Mouse (Mus musculus): ENCODE results near the gene Rptor. TPM values are rescaled to one million over a fixed set of nuclear protein-coding genes. Genes with fewer than 3 reads are reported as not detected.

Rptor gene
- total RNA-seq, 2 experiments from 2014 or later, result 52.8 to 56.2 TPM

- intact Hi-C loops (cut with DNase I), result loop anchor here (10.0 kb wide), 1 partner anchor 162 kb away; the partner anchor contains the start of genes Ndufaf8 and Tepsin
- no peak for DNase-seq (ENCODE audit: low spot score in 2 of 2)
These were observed 330.4 kb downstream of the Rptor start for GRCm38 (mm10) chr11:119933142-119933541.

- DNase-seq (ENCODE audit: low spot score in 2 of 2), result no peak
- intact Hi-C loops (cut with DNase I), result loop anchor here (10.0 kb wide), 1 partner anchor 161 kb away; the partner anchor contains the start of genes Ndufaf8 and Tepsin
These were observed 331.3 kb downstream of the Rptor start for GRCm38 (mm10) chr11:119933819-119934583.

- peak in 1 of 2 experiments; percentile 52 for DNase-seq (ENCODE audit: low spot score in 2 of 2)
- intact Hi-C loops (cut with DNase I), result loop anchor here (10.0 kb wide), 1 partner anchor 160 kb away; the partner anchor contains the start of genes Ndufaf8 and Tepsin
These were observed 332.1 kb downstream of the Rptor start for GRCm38 (mm10) chr11:119934773-119935172.

GRCm38 (mm10) chr11:119935457-119935856 lies 332.8 kb downstream of the Rptor start:
- DNase-seq (ENCODE audit: low spot score in 2 of 2), result peak; percentile 61 to 81
- intact Hi-C loops (cut with DNase I), result loop anchor here (10.0 kb wide), 1 partner anchor 159 kb away; the partner anchor contains the start of genes Ndufaf8 and Tepsin

- intact Hi-C loops (cut with DNase I), result loop anchor here (10.0 kb wide), 1 partner anchor 158 kb away; the partner anchor contains the start of genes Ndufaf8 and Tepsin
- DNase-seq (ENCODE audit: low spot score in 2 of 2), result no peak
These were observed 333.8 kb downstream of the Rptor start for GRCm38 (mm10) chr11:119936456-119936855.

GRCm38 (mm10) chr11:119937216-119937615 lies 334.5 kb downstream of the Rptor start:
- intact Hi-C loops (cut with DNase I), result loop anchor here (10.0 kb wide), 1 partner anchor 158 kb away; the partner anchor contains the start of genes Ndufaf8 and Tepsin
- peak; percentile 84 to 87 for DNase-seq (ENCODE audit: low spot score in 2 of 2)

- DNase-seq (ENCODE audit: low spot score in 2 of 2), result peak; percentile 42 to 55
- intact Hi-C loops (cut with DNase I), result loop anchor here (10.0 kb wide), 1 partner anchor 157 kb away; the partner anchor contains the start of genes Ndufaf8 and Tepsin
These were observed 335.2 kb downstream of the Rptor start for GRCm38 (mm10) chr11:119937772-119938502.

GRCm38 (mm10) chr11:119939073-119939710 lies 336.5 kb downstream of the Rptor start:
- intact Hi-C loops (cut with DNase I), result loop anchor here (10.0 kb wide), 1 partner anchor 156 kb away; the partner anchor contains the start of genes Ndufaf8 and Tepsin
- DNase-seq (ENCODE audit: low spot score in 2 of 2), result no peak

GRCm38 (mm10) chr11:119939711-119940106 lies 337.0 kb downstream of the Rptor start:
- intact Hi-C loops (cut with DNase I), result loop anchor here (10.0 kb wide), 1 partner anchor 155 kb away; the partner anchor contains the start of genes Ndufaf8 and Tepsin
- no peak for DNase-seq (ENCODE audit: low spot score in 2 of 2)

GRCm38 (mm10) chr11:119940142-119940541 lies 337.4 kb downstream of the Rptor start:
- DNase-seq (ENCODE audit: low spot score in 2 of 2), result peak; percentile 68 to 81
- intact Hi-C loops (cut with DNase I), result no loop called here

- DNase-seq (ENCODE audit: low spot score in 2 of 2), result no peak
- intact Hi-C loops (cut with DNase I), result loop anchor here (2.0 kb wide), 1 partner anchor 49 kb away; no protein-coding TSS in a partner anchor
These were observed 339.1 kb downstream of the Rptor start for GRCm38 (mm10) chr11:119941794-119942193.

GRCm38 (mm10) chr11:119942201-119942726 lies 339.6 kb downstream of the Rptor start:
- DNase-seq (ENCODE audit: low spot score in 2 of 2), result peak in 1 of 2 experiments; percentile 52
- intact Hi-C loops (cut with DNase I), result loop anchor here (2.0 kb wide), 1 partner anchor 49 kb away; no protein-coding TSS in a partner anchor

- DNase-seq (ENCODE audit: low spot score in 2 of 2), result peak; percentile 99
- intact Hi-C loops (cut with DNase I), result loop anchor here (2.0 kb wide), 1 partner anchor 48 kb away; no protein-coding TSS in a partner anchor
These were observed 340.2 kb downstream of the Rptor start, which contains the start of gene Baiap2 for GRCm38 (mm10) chr11:119942727-119943427. Gene Baiap2, plus strand, starts transcription at chr11:119942763.

GRCm38 (mm10) chr11:119943428-119943988 lies 340.8 kb downstream of the Rptor start:
- peak; percentile 34 to 43 for DNase-seq (ENCODE audit: low spot score in 2 of 2)
- intact Hi-C loops (cut with DNase I), result loop anchor here (2.0 kb wide), 1 partner anchor 47 kb away; no protein-coding TSS in a partner anchor

- DNase-seq (ENCODE audit: low spot score in 2 of 2), result no peak
- intact Hi-C loops (cut with DNase I), result no loop called here
These were observed 342.6 kb downstream of the Rptor start for GRCm38 (mm10) chr11:119945343-119945742.

GRCm38 (mm10) chr11:119947426-119947825 lies 344.7 kb downstream of the Rptor start:
- no peak for DNase-seq (ENCODE audit: low spot score in 2 of 2)
- intact Hi-C loops (cut with DNase I), result no loop called here

- intact Hi-C loops (cut with DNase I), result no loop called here
- DNase-seq (ENCODE audit: low spot score in 2 of 2), result no peak
These were observed 345.2 kb downstream of the Rptor start for GRCm38 (mm10) chr11:119947897-119948296.

- no peak for DNase-seq (ENCODE audit: low spot score in 2 of 2)
- intact Hi-C loops (cut with DNase I), result no loop called here
These were observed 345.6 kb downstream of the Rptor start for GRCm38 (mm10) chr11:119948305-119948704.
